Mouse (Mus musculus) bone marrow macrophage, adult 2 months (primary cell): ENCODE measurements at regions not wholly inside any gene's neighbourhood (a gene's known extent, or its start where the extent isn't known, plus 50 kb on each side); places are given as distances from the start of the nearest gene placed in this dataset.

ENCODE experiments used
- H3K27ac ChIP-seq: 2 replicates; pipeline ENCODE4 v1.5.1; 2012; ENCODE audit warnings: low read depth, low read length; ENCODE audit not compliant: insufficient read depth
- H3K4me1 ChIP-seq: 2 replicates; pipeline ENCODE4 v1.6.1; 2012; ENCODE audit warnings: low read length; ENCODE audit not compliant: control insufficient read depth, insufficient read depth
- H3K4me3 ChIP-seq: 2 replicates; pipeline ENCODE4 v1.5.1; 2012; ENCODE audit warnings: mild to moderate bottlenecking, low read length, moderate library complexity; ENCODE audit not compliant: insufficient read depth
- CTCF ChIP-seq: IDR thresholded peaks from 2 replicates; pipeline ENCODE4 v1.5.1; 2012; ENCODE audit warnings: low read depth, mild to moderate bottlenecking, low read length, moderate library complexity
- POLR2A ChIP-seq: IDR thresholded peaks from 2 replicates; pipeline ENCODE4 v1.6.1; 2012; ENCODE audit warnings: mild to moderate bottlenecking, low read depth, low read length, borderline replicate concordance

DNA sequence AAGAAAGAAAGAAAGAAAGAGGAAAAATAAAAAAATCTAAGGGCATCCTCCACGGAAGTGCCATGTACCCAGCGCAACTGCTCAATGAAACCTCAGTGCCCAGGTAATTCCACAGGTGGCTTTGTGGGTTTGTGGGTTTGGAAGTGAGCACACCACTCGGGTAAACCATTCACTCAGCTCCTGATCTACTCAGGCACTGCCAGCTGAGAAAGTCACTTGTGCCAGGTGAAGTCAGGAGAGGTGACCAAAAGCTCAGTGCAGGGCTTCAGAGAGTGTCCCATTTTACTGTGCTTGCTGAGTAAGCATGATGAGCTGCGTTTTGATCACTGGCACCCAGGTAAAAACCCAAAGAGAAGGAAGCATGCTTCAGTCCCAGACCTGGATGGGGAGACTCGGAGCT is 260.5 kb upstream of the Maf start:
- no peak for TF ChIP-seq POLR2A
- TF ChIP-seq CTCF = no peak
- no peak overlapping the region for H3K4me3 ChIP-seq
- H3K27ac ChIP-seq = no peak overlapping the region
- H3K4me1 ChIP-seq = no peaks in the 10 kb centered on the region

DNA sequence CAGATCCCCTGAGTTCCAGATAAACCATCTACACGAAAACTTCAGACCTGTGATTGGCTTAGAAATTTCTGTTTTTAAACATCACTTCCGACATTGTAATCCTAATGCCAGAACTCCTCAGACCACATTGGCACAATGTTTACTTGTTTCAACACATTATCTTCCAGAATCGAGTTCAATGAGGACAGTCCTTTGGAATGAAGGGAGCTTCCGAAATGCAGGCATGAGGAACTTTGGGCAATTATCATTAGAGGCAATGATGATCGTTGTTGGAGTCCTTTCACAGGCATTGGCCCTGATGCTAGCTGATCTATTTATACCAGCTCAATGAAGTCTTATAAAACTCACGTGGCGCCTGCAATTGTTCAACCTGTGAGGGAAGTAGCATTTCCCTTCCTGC is 258.4 kb upstream of the Maf start:
- no peak for TF ChIP-seq POLR2A
- no peak for TF ChIP-seq CTCF
- no peaks in the 10 kb centered on the region for H3K4me1 ChIP-seq
- no peak overlapping the region for H3K27ac ChIP-seq
- no peak overlapping the region for H3K4me3 ChIP-seq

DNA sequence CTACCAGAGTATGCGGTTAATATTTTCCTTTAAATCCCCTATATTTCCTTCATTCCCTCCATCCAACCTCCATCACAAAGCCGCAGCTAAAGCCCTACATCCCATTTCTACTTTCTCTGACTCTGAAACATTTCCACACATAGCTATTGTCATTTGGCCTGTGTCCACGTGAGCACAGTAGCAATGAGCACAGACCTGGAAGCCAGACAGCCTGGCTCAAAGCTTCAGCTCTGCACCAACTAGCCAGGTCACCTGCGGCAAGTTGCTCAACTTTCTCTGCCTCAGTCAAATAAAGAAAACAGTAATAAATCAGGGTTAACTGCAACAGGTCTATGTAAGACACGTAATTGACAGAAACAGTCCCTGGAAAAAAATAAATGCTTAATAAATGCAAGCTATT is 247.8 kb upstream of the Maf start:
- TF ChIP-seq POLR2A (no peak), CTCF (no peak)

DNA sequence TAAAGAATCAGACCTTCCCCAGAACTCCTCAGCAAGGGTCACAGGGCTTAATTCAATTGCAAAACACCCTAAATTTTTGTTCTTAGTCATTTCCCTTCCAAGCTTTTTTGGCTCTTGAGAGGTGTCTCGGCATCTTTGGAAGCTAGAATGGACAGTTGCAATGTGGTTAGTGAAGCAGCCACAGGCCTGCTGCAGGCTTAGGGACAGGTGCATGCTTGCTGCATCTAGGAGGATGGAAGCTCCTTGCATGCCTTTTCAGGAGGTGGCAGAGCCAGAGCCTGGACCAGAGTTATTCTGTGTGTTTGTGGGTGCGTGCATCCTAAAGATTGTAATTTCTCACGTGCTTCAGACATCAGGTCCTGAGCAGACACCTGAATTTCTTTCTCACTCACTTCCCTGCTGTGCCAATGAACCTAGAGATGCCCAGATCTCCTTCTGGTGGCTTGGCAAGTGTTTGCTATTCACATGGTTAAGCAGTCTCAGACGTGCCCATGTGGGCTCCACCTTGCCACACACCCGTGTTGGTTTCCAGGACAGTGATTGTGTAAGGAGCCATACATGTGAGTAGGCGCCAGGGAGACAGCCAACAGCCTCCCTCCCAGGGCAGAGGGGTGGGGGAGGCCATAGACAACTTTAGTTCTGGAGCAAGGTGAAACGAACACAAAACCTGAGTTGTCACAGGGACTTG is 246.3 kb upstream of the Maf start:
- H3K4me1 ChIP-seq = no peaks in the 10 kb centered on the region
- TF ChIP-seq CTCF = no peak
- TF ChIP-seq POLR2A = no peak
- H3K27ac ChIP-seq = no peak overlapping the region
- H3K4me3 ChIP-seq = no peak overlapping the region

More for the DNA sequence above, 247.8 kb upstream of the Maf start:
- H3K4me1 ChIP-seq = no peaks in the 10 kb centered on the region
- no peak overlapping the region for H3K4me3 ChIP-seq
- no peak overlapping the region for H3K27ac ChIP-seq

GRCm38 (mm10) chr8:115952496-115952895 is 244.9 kb upstream of the Maf start:
- H3K4me3 ChIP-seq = no peak overlapping the region

DNA sequence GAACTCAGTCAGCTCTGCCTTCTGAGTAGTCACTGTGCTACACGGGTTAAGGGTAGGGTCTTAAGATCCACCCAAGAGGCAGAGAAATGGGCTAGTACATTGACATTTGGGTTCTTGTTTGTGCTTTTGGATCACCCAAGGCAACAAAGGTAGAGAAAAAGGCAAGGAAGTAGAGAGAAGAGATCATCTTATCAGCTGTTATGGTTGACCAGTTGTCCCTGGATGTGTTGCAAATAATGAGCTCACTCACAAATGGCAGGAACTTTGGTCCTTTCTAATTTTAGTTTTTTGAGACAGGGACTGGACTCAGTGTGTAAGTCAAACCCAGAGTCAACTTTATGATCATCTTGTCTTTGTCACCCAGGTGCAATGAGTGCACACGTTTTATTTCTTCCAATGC is 241.3 kb upstream of the Maf start:
- Histone ChIP-seq H3K4me1 (no peaks in the 10 kb centered on the region), H3K4me3 (no peak overlapping the region), H3K27ac (no peak overlapping the region)
- TF ChIP-seq POLR2A (no peak), CTCF (no peak)

More at GRCm38 (mm10) chr8:115952496-115952895, 244.9 kb upstream of the Maf start:
- no peak overlapping the region for H3K27ac ChIP-seq
- H3K4me1 ChIP-seq = no peaks in the 10 kb centered on the region
- TF ChIP-seq POLR2A (no peak), CTCF (no peak)

GRCm38 (mm10) chr8:115948036-115948435 is 240.4 kb upstream of the Maf start:
- Histone ChIP-seq H3K4me1 (no peaks in the 10 kb centered on the region), H3K4me3 (no peak overlapping the region), H3K27ac (no peak overlapping the region)
- TF ChIP-seq POLR2A (no peak), CTCF (no peak)

DNA sequence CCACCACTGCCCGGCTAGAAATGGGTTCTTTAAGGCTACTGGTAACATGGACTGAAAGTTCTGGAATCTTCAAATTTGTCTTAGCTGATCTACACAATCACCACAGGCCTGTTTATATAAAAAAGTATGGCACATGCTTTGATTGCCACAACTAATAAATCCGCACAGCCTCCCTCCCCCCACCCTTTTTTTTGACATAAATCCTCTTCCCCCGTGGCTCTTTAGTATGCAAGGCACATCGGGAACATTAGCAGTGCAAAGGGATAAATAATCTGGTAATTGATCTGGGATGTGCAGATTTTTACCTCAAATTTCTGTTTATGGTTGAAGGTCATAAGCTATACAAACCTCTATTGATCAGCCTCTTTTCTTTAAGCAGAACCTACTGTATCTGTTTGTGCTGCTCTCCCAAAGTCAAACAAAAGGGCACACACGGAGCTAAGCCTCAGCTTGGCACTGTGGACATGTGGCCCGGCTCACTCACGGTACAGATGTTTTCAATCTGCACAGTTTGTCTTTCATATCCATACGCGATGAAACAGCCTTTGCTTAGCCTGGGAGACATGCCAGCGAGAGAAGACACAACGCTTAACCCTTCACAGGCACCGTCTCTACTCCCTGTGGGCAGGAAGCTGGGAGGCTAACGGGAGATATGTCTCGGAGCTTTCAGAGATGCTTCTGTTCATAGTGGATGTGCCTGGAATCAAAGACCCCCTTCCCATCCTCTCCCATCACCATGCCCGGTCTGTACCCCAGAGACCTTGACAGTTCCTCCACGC is 235.3 kb upstream of the Maf start:
- Histone ChIP-seq H3K4me1 (no peaks in the 10 kb centered on the region), H3K27ac (no peak overlapping the region), H3K4me3 (no peak overlapping the region)
- TF ChIP-seq POLR2A = no peak
- TF ChIP-seq CTCF = no peak

DNA sequence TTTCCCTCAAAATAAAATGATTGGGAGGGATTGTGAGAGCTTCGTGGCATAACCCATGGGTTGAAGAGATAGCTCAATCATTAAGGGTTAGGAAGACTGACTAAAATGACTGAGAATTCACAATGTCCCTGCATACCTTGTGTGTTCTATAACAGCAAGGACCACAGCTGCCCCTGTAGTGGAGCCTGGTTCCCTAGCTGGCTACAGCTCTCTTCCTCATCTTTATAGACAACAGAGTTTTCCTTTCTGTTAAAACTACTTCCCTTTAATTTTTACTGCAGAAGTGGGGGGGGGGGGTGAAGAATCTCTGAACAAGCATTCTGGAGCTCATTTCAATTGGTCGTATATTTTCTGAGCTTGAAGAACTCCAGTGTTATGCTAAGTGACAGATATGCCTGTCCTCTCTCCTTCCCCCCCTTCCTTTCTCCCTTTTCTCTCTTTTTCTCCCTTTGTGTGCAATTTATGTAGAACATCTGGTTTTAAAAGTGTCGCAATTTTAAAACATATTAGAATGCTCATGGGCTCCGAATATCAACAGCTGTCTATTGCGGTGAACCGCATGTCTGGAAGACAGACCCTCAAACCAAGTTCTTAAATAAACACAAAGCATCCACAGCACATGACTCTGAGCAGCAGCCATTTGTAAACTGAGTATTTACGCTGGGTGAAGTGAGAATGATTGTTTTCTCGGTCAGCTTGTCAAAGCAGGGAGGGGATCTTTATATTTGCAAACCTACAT is 222.0 kb upstream of the Maf start:
- H3K4me3 ChIP-seq = no peak overlapping the region
- no peak for TF ChIP-seq CTCF
- no peak for TF ChIP-seq POLR2A
- no peaks in the 10 kb centered on the region for H3K4me1 ChIP-seq
- H3K27ac ChIP-seq = no peak overlapping the region

DNA sequence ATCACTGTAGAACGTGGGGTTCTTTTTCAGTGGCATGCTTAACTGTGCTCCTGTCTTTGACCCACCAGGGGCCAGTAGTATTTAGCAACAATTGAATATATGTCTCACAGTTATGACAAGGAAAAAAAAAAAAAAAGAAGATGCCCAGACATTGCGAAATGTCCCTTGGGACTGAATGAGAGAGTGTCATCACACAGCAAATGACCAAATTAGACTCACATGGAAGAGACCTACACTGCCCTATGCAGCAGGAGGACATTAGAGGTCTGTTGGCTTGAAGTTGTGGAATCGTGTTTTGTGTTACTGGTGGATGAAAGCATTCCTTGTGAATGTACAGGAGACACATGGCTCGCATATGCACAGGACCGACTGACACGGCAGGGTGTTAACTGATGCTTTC is 214.3 kb upstream of the Maf start:
- Histone ChIP-seq H3K27ac (no peak overlapping the region), H3K4me3 (no peak overlapping the region), H3K4me1 (no peaks in the 10 kb centered on the region)
- TF ChIP-seq CTCF (no peak), POLR2A (no peak)
